Mouse (Mus musculus): Measurements from ENCODE around the gene BC005537.
"Not testable (repeated sequence)": the region's sequence is repeated elsewhere in the genome, so short reads cannot be mapped to it uniquely, and the experiment has no call there.

The BC005537 gene

GRCm38 (mm10) chr13:24801308-24801921, at the start of gene BC005537:
BC005537 (plus strand) TSS chr13:24801657.
- no peak for DNase-seq (ENCODE audit: low spot score)

DNA sequence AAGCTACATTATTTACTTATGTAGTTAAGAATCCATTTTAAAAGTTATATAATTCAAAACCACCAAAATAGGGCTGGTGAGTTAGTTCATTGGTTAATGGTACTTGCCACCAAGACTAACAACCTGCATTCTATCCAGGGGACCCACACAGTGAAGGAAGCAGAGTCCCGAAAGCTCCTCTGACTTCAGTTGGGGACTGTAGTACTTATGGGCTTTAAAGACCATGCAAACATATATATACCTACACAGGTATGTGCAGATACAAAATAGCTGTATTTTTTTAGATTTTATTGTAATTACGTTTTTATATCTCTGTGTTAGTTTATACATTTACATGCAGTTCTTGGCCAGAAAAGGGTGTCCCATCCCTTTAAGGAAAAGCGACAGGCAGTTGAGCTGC, 44.7 kb upstream of the BC005537 start:
- DNase-seq (ENCODE audit: low spot score): no peak

DNA sequence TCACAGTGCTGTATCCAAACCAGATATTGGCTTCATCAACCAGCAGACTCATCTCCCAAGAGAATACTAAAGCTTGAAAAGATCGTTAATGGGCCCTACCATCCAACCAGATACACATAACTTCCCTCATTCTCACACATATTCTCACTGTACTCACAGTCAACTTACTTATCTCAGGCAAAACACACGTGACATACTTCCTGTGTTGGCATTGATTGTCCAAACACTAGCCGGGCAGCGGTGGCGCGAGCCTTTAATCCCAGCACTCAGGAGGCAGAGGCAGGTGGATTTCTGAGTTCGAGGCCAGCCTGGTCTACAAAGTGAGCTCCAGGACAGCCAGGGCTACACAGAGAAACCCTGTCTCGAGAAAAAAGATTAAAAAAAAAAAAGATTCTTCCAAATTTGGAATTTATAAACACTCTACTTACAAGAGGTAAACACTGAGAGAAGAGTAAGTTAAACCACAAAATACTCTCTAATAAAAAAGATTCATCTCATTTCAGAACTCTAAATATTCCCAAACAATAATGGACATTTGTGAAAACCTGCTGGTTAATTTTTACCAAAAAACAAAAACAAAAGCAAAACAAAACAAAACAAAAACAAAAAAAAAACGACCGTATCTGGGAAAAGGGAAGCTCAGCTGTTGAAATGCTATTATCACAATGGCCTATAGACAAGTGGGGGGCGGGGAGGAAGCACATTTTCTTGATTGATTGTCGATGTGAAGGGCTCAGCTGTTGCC, 43.5 kb upstream of the BC005537 start:
- no peak for DNase-seq (ENCODE audit: low spot score)

DNA sequence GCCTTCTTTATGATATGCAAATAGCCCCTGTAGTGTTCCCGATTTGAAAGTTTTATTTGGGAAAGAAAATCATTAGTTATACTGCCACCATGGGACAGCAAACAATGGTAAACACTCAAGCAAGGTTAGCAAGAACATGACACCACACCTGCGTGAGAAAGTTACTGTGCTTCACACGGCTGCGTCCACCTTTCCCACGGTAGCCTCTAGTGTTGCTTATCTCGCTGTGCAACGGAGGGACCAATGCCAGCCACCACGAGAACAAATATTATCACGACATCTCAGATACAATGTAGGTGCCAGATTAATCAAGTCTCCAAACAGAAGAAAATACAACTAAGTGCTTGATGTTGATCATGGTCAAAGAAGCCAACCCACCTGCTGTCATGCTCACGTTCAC, 42.0 kb upstream of the BC005537 start:
- DNase-seq (ENCODE audit: low spot score): no peak

DNA sequence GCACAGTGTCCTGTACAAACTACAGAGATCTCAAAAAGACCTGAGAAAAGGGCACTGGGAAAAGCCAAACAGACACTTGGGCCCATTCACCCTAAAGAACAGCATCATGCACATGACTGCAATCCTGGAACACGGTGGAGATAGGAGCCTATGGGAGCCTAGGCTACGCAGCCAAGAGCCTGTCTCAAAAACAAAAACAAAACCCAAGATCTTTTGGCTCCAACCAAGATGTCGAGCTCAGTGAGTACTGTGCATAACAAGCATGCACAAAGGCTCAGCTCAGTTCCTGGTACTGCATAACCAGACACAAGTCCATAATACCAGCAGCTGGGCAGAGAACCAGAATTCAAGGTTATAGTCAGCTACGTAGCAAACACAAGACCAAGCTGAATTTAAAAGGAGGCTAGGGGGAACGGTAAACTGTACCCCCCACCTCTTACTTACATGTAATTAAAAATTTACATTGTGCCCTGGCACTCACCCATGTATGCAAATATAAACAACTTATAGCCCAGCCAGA, 41.0 kb upstream of the BC005537 start:
- DNase-seq (ENCODE audit: low spot score): no peak

GRCm38 (mm10) chr13:24761083-24761402, 40.4 kb upstream of the BC005537 start:
- no peak for DNase-seq (ENCODE audit: low spot score)

DNA sequence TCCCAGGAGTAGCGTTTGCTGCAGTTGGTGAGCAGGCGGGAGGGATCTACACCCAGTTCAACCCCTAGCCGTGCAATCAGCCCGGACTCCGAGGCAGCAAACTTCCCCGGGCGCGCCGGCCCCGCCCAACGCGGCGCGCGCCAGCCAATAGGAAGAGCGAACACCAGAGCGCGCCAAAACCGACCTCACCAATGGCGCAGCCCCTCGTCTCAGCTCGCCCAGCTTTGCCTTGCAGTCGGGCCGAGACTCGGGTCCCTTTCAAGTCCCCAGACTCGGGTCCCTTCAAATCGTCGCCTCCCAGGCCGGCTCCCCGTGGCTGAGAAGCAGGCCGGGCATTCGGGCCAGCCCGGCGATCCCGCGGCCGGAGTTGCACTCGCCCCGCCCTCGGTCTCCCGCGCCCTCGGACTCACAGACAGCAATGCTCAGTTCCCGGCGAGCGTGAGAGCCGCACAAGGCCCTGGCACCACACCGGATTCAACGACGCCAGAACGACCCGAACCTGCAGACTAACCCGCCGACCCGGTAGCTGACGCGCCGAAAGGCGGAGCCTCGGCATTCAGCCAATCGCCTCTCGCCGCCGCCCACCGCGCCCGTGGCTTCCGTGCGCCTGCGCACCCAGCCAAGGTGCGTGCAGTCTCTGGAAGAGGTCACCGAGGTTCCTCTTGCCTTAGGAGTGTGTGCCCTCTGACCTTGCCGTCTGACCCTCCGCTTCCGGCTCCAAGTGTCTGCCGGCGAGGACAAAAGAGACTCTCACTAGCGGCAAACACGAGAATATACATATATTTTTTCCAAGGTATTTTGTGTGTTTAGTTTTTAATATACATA, 39.8 kb upstream of the BC005537 start, which contains the start of gene Gmnn:
Gmnn (minus strand) TSS at position 521 of the 825 bp plus-strand sequence.
- peak; percentile 38 for DNase-seq (ENCODE audit: low spot score)

DNA sequence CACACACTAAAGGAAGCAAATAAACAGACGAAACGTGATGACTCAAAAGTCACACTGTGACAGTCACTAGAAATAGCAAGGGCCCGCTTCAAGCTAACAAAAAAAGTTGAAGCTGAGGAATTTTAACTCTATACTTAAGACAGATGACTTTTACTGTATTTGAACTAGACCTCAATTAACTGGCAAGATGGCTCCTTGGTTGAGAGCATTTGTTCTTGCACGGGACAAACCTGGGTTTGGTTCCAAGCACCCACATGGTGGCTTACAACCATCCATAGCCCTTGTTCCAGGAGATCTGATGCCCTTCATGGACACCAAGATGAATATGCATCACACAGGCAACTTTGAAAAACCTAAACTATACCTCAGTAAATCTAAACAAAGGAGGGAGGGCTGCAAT, 39.2 kb upstream of the BC005537 start:
- DNase-seq (ENCODE audit: low spot score): no peak

GRCm38 (mm10) chr13:24767809-24768208, 33.6 kb upstream of the BC005537 start:
- not testable (repeated sequence) for DNase-seq (ENCODE audit: low spot score)

DNA sequence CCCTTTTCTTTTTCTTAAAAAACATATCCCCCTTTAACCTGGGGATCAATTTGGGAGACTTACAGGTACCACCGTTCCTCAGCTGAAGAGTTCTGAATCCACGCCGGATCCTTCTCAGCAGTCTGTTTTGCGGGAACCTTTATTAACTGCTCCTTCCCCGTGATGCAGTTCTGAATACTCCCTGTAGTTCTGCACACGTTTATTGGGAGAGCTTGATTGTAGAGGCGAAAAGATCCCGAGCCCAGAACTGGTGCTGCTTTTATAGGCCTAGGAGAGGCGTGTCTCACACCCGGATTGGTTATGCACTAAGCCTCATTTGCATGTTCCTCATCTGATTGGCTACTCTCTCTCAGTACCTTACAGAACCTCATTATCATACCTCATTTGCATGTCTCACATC, 30.0 kb upstream of the BC005537 start:
- not testable (repeated sequence) for DNase-seq (ENCODE audit: low spot score)

GRCm38 (mm10) chr13:24776146-24776844, 25.2 kb upstream of the BC005537 start:
- peak; percentile 75 for DNase-seq (ENCODE audit: low spot score)

- DNase-seq (ENCODE audit: low spot score): no peak
Observed at GRCm38 (mm10) chr13:24778026-24778425, 23.4 kb upstream of the BC005537 start.

DNA sequence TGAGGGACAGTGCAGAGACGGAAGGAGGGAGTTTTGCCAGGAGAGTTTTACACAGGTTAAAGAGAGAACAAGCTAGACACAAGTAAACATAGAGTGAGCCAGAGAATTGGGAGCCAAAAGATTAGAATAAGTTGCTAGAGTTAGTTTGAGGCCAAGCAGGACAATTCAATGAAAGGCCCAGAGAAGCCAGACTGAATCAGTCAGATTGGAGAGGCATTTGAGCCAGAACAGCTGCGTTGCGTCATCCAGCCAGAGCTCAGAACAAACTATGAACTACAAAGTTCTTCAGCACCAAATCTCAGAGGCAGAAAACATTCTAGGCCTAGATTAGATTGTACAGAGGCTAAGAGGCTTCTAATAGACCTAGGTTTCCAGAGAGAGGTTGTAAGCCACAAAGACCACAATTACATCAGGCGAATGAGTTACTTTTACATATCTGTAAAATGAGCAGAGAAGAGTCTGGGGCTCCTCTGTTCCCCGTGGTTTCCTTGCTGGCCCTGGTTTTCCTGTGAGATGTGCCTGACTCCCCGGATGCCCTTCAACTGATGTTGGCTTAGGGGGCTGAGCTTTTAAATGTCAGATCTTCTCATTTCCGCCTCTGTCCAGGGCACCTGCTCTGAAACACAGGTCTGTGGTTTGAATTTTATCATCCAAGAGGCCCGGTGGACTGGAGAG, 22.6 kb upstream of the BC005537 start:
- no peak for DNase-seq (ENCODE audit: low spot score)

GRCm38 (mm10) chr13:24781916-24782315, 19.5 kb upstream of the BC005537 start:
- no peak for DNase-seq (ENCODE audit: low spot score)

GRCm38 (mm10) chr13:24786014-24786490, 15.4 kb upstream of the BC005537 start:
- no peak for DNase-seq (ENCODE audit: low spot score)

- DNase-seq (ENCODE audit: low spot score): no peak
Observed at GRCm38 (mm10) chr13:24787477-24787876, 14.0 kb upstream of the BC005537 start.

DNA sequence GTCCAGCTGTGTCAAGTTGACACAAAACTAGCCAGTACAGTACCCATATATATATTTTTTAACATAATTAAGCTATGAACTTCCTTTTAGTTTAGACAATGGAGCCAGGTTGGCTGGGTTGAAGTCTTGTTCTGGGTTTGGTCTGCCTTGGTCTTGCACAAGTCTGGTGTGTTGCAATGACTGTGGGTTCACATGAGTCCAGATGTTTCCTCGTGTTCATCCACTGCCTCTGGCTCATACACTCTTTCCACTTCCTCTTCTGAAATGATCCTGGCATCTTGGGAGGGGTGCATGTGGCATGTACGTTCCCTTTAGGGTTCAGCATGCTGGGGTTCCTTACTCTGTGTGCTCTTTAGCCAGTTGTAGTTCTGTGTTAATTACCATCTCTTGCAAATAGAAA, 10.1 kb upstream of the BC005537 start:
- DNase-seq (ENCODE audit: low spot score): peak; percentile 20

- DNase-seq (ENCODE audit: low spot score): no peak
Observed at GRCm38 (mm10) chr13:24792411-24793045, 8.9 kb upstream of the BC005537 start.

- no peak for DNase-seq (ENCODE audit: low spot score)
Observed at GRCm38 (mm10) chr13:24798686-24799085, 2.8 kb upstream of the BC005537 start.

DNA sequence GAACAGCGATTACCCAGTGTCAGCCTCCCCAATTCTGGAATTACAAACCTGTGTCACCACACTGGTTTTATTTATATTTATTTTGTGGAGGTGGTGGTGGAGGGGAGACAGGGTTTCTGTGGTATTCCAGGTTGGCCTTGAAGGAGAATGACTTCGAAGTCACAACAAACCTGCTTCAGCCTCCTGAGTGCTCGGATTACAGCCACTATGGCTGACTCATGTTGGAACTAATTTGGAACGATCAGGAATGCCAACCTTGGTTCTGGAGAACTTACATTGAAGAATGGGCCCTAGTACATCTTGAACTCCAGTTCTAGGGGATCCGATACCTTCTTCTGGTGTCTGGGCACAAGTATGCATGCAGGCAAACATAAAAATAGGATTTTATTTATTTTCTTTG, 2.1 kb upstream of the BC005537 start:
- DNase-seq (ENCODE audit: low spot score): no peak
